Mouse (Mus musculus) c-Kit-negative CD71-positive TER-119-positive erythroid progenitor cells, embryonic 14.5 days (primary cell): ENCODE results near the gene Surf2.

Source experiments
- DNase-seq: peaks from one replicate; pipeline ENCODE4 v3.0.0-alpha.2; 2013; ENCODE audit warnings: low read depth, low spot score

Gene Surf2

DNA sequence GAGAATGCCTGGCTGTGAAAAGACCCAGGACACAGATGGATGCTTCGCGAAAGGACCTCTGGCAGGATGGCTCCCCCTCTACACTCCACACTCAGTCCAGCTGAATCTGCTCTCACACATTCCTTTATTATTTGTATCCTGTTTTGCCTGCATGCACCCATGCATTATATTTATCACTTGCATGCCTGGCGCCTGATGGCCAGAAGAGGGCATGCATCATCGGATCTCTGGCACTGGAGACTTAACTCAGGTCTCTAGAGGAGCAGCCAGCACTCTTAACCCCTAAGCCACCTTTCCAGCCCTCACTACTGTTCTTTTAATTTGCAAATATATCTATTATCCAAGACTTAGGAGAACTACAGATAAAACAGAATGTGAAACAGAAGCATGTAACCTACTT, 44.6 kb downstream of the Surf2 start:
- DNase-seq, result no peak

DNA sequence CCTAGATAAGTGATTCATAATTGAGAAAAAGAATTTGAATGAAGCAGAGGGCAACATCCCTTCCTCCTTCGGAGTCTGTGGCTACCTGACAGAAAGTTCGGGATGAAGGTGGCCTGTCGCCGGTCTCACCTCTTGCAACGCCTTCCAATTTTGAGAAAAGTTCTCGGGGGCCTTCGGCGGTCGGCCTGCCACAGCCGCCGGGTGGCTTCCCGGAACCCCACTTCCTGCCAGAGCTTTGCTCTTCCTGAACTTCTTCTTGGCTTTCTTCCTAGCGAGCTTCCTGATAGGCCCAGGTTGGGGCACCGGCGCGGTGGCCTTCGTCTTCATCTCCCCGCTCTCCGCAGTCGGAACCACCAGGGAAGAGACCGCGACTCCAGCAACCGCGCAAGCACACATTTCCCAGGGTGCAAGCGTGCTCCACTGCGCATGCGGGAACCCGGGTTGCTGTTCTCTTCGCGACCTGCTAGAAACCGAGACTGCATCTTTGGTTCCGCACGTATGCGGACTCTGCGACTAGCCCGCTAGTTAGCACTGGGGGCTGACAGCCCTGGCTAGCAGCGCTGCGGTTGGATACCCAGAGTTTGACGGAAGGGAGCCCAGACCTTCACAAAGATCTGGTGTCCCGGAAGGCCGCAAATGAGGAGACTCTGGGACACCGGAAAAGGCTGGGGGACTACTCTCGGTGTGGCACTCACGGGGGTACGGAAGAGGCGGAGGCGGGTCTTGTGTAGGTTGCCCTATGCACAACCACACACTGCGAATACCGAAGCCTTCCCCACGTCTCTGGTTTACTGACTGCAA, 48.0 kb downstream of the Surf2 start, which contains the start of gene Rexo4:
Gene Rexo4, minus strand, starts transcription at position 464 of the 801 bp plus-strand sequence.
- peak; percentile 89 for DNase-seq

DNA sequence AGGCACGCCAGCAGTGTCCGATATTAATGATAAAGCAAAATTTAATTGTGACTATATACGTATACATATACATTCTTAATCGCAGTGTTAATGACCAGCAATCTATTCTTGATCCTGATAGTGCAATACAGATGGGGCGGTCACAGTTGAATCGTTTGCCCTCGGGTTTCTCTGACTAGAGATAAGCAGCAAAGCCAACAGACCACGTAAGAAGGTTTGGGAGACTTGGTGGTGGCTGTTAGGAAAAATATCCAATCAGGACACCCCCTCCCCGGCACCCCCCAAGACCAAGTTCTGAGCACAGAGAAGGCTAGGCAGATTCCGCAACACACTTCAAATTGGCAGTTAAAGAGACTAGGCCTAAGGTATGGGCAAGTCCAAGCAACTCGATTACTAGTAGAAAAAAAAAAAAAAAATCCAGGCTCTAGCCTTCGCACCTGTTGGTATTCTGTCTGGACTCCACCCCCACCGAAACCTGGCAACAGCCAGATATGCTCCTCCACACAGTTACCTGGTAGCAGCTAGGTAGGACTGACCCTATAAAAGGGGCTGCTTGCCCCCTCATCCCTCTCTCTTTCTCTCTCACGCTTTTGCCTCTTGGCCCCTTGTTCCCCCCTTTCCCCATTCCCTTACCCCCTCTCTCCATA, 48.7 kb downstream of the Surf2 start:
- no peak for DNase-seq

DNA sequence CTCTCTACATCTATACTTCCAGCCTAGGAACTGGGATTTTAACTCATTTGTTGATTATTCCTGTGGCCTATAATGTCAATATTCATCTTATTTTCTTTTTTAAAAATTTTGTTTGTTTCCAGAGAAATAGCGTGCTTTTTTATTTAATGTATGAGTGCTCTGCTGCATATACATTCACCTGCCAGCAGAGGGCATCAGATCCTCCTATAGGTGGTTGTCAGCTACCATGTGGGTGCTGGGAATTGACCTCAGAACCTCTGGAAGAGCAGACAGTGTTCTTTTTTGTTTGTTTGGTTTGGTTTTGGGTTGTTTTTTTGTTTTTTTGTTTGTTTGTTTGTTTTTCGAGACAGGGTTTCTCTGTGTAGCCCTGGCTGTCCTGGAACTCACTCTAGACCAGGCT, 51.1 kb downstream of the Surf2 start:
- DNase-seq, result no peak
